Mouse (Mus musculus) inflammation-experienced regulatory T-cells, adult 6 months (primary cell): ENCODE data around the gene Vmn1r239-ps. TPM values are rescaled to one million over a fixed set of nuclear protein-coding genes. Genes with fewer than 3 reads are reported as not detected.
"Not testable (repeated sequence)": the region's sequence is repeated elsewhere in the genome, so short reads cannot be mapped to it uniquely, and the experiment has no call there.

Source experiments
- ATAC-seq: one replicate; pipeline ENCODE4 v1.8.0; 2017
- polyA plus RNA-seq, 3 experiments: library from polyadenylated mRNA; unstranded; fragments of 100-300 nt; shearing (Covaris generic); gene quantifications; one replicate each; pipeline ENCODE4 v1.2.1; 2017

The Vmn1r239-ps gene
- not detected for polyA plus RNA-seq

DNA sequence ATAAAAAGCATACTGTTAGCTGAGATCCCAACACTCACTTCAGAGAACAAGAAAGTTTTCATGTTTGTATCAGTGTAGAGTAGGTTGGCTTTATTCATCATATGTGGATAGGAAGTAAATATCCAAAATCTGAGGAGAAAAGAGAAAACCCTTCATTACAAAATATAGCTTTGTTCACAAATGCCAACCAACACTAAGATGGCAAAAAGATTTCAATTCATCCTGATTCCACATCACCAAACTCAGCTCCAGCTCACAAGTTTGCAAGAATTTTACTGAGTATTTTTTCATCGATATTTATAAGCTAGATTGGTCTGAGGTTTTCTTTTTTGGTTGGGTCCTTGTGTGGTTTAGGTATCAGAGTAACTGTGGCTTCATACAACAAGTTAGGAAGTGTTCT lies at the start of gene Vmn1r239-ps:
Gene Vmn1r239-ps (minus strand): TSS at position 101 of the 400 bp plus-strand sequence.
- ATAC-seq, result not testable (repeated sequence)

DNA sequence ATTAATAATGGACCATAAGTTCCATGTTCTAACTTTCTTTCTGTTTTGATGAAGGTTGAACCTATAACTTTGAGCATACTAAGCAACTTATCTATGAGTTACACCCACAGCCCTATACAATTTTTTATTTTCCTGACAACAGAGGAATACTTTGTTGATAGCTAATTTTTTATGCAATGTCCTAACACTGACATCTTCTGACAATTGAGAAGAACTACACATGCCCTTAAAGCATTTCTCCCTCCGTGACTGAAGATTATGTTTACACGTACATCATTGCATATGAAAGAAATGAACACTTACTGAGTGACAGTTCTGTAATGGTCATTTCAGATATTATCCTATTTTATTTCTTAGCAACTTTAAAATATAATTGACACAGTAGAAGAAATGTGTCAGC lies 36.0 kb upstream of the Vmn1r239-ps start:
- no peak for ATAC-seq

DNA sequence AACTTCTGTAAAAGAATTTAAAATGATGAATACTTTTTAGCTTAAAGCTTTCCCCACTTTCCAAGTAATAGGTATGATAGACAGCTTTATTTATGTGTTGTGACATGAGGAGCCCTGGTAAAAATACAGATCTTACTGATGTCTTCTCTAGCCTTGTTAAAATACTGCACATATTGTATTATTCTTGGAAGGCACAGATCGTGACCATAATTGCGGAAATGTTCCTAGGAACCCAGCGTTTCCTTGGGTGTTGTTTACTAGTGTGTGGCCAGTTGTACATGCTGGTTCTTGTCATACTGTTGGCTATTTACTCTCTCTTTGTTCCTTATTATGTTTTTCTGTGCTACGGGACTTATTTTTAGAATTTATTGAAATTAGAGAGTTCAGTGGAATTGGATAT lies 10.1 kb downstream of the Vmn1r239-ps start:
- no peak for ATAC-seq

DNA sequence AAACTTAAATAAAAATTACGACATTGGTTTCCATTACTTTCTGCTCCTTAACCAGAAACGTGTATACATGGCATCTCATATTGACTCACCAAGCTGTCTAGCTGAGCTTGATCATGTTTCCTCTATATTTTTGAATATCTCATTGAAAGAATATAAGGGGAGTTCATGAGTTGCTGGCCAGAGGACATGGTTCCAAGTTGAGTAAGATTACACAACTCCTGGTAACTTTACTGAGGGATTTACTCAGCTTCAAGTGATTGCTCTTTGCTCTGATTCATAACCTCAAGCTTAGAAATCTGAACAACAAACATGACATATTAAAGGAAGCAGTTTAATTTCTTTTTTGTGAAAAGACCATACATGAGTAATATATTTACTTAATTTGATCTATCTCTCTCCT lies 18.1 kb downstream of the Vmn1r239-ps start:
- no peak for ATAC-seq

DNA sequence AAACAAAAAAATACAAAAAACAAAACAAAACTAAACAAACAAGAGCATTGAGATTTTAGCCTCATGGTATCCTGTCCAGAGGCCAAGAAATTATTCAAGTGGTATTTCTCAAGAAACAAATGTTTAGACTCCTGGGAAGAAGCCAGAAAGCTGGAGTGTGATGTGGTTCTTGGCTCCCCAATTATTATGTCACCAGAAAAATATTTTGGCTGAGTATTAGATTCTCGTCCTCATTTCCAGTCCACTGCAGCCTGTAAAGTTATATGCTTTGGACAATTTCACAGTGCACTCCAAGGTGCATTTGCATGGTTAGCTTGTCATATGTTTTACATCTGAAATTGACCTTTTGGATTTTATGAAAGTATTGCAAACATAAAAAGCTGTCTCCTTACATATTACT lies 23.8 kb downstream of the Vmn1r239-ps start:
- ATAC-seq, result no peak

DNA sequence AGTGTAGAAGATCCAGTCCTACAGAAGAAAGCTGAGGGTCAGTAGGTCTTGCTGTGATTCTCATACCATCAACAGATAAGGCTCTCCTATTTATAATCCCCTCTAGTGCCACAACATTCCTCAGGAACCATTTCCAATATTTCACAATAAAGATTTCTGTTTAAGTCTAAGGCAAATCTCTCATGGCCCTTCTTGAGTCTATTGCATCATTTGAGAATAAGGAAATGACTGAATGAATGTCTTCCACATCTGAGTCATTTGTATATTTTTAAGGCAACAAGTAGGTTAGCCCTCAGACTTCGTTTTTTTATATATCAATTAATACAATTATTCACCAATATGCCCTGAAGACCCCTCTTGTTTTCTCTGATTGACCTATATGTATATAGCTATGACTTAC lies 24.4 kb downstream of the Vmn1r239-ps start, which contains the start of gene Il13ra2:
Gene Il13ra2 (minus strand): TSS at position 64 of the 400 bp plus-strand sequence.
- no peak for ATAC-seq

Other genes with a start within 250 kb of the Vmn1r239-ps start
- not detected for gene Il13ra2, start 24.5 kb downstream of the Vmn1r239-ps start, polyA plus RNA-seq
- not detected for gene Lrch2, start 100.4 kb upstream of the Vmn1r239-ps start, polyA plus RNA-seq